Mouse (Mus musculus) limb, embryonic 13.5 days (tissue): ENCODE data around the gene Umad1. TPM values are rescaled to one million over a fixed set of nuclear protein-coding genes. Genes with fewer than 3 reads are reported as not detected.
A peak's percentile ranks its signal among the peaks of the same experiment; 100 is the strongest.
"Not testable (repeated sequence)": the region's sequence is repeated elsewhere in the genome, so short reads cannot be mapped to it uniquely, and the experiment has no call there.

ENCODE experiments used
- ATAC-seq: fragments of 200-750 bp; cut with Nextera tagmentation; 2 replicates; pipeline ENCODE4 v1.8.0; 2017; ENCODE audit warnings: low read depth, moderate number of reproducible peaks, moderate TSS enrichment; ENCODE audit not compliant: low FRiP score
- H3K27ac ChIP-seq: fragments of 300-500 bp; sonication (generic); 2 replicates; pipeline ENCODE4 v1.5.1; 2015; ENCODE audit warnings: inconsistent platforms, mild to moderate bottlenecking, moderate library complexity
- H3K27me3 ChIP-seq: fragments of 300-500 bp; sonication (generic); 2 replicates; pipeline ENCODE4 v1.6.1; 2015; ENCODE audit warnings: mild to moderate bottlenecking, inconsistent platforms
- H3K36me3 ChIP-seq: fragments of 300-500 bp; sonication (generic); 2 replicates; pipeline ENCODE4 v1.6.1; 2015; ENCODE audit warnings: inconsistent platforms, mild to moderate bottlenecking, moderate library complexity
- H3K4me1 ChIP-seq: fragments of 300-500 bp; sonication (generic); 2 replicates; pipeline ENCODE4 v1.6.1; 2015; ENCODE audit warnings: inconsistent platforms
- H3K4me2 ChIP-seq: fragments of 300-500 bp; sonication (generic); replicated peaks from 2 replicates; pipeline ENCODE4 v1.6.1; 2015; ENCODE audit warnings: inconsistent platforms, mild to moderate bottlenecking, moderate library complexity
- H3K4me3 ChIP-seq: fragments of 300-500 bp; sonication (generic); 2 replicates; pipeline ENCODE4 v1.5.1; 2015; ENCODE audit warnings: moderate library complexity, mild to moderate bottlenecking, inconsistent platforms
- H3K9ac ChIP-seq: fragments of 300-500 bp; sonication (generic); 2 replicates; pipeline ENCODE4 v1.6.1; 2015; ENCODE audit warnings: mild to moderate bottlenecking, inconsistent platforms
- H3K9me3 ChIP-seq: fragments of 300-500 bp; sonication (generic); 2 replicates; pipeline ENCODE4 v1.6.1; 2016; ENCODE audit warnings: inconsistent platforms
- WGBS: fragments of 180-500 bp; shearing (Covaris S2); methylation state at CpG from one replicate; pipeline ENCODE4 v1.1.7; 2015; 5-methylcytosine and 5-hydroxymethylcytosine counted together
- polyA plus RNA-seq: library from polyadenylated mRNA; unstranded; fragments of >200 nt; fragmentation: Nextera tagmentation; extraction: Ambion mirVana; gene quantifications from 2 replicates; pipeline ENCODE4 v1.2.1, GENCODE M21; 2015

Gene Umad1
- polyA plus RNA-seq, 1 experiment from 2014 or later = 16.9 TPM

- Histone ChIP-seq H3K4me1 (no peaks in the 10 kb centered on the region), H3K9me3 (no peaks in the 10 kb centered on the region), H3K27me3 (no peaks in the 10 kb centered on the region), H3K9ac (no peak overlapping the region), H3K4me2 (no peak overlapping the region), H3K4me3 (no peak overlapping the region), H3K36me3 (peaks cover 8% of the 10 kb centered on the region; the same call in 1 of the 2 replicates), H3K27ac (no peak overlapping the region)
- ATAC-seq = no peak
- WGBS = 83% methylated on average over 4 of the region's 4 CpGs
These were observed 24.2 kb downstream of the Umad1 start for GRCm38 (mm10) chr6:8283255-8283654.

DNA sequence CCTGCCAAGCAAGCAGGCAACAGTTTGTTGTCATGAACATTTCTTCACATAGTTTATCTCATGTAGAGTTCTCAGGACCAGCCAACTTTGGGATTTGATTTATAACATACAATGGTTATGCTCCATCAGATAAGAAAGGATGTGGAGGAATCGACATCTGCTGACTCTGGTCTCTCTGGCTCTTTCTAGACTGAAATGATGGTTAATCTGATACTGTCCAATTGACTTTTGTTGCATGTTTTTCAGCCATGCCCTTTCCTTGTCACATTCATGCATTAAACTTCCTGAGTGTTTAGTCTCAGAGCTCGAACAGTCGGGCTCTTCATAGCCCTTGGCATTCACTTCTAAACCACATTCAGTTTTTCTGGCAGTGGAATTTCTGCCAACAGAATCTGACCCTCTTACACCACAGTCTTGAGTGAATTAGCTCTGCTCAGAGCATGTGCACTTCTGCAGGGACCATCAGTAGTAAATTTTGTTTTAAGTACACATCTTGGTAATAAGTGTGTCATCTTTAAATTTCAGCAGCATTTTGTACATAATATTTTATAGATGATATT lies 26.4 kb downstream of the Umad1 start:
- peaks cover 5% of the 10 kb centered on the region; the same call in 1 of the 2 replicates for H3K36me3 ChIP-seq
- ATAC-seq = no peak
- H3K9me3 ChIP-seq = no peaks in the 10 kb centered on the region
- no peaks in the 10 kb centered on the region for H3K4me1 ChIP-seq
- H3K4me2 ChIP-seq = no peak overlapping the region
- H3K27ac ChIP-seq = no peak overlapping the region
- no peak overlapping the region for H3K9ac ChIP-seq
- H3K4me3 ChIP-seq = no peak overlapping the region
- WGBS = 75% methylated on average over 3 of the region's 3 CpGs
- no peaks in the 10 kb centered on the region for H3K27me3 ChIP-seq

- H3K9me3 ChIP-seq = no peaks in the 10 kb centered on the region
- no peak overlapping the region for H3K9ac ChIP-seq
- no peak overlapping the region for H3K27ac ChIP-seq
- peaks cover 5% of the 10 kb centered on the region; the same call in 1 of the 2 replicates for H3K36me3 ChIP-seq
- no peak for ATAC-seq
- H3K27me3 ChIP-seq = no peaks in the 10 kb centered on the region
- WGBS = 93% methylated on average over 3 of the region's 3 CpGs
- no peak overlapping the region for H3K4me3 ChIP-seq
- no peaks in the 10 kb centered on the region for H3K4me1 ChIP-seq
- H3K4me2 ChIP-seq = no peak overlapping the region
These were observed 27.1 kb downstream of the Umad1 start for GRCm38 (mm10) chr6:8286146-8286545.

DNA sequence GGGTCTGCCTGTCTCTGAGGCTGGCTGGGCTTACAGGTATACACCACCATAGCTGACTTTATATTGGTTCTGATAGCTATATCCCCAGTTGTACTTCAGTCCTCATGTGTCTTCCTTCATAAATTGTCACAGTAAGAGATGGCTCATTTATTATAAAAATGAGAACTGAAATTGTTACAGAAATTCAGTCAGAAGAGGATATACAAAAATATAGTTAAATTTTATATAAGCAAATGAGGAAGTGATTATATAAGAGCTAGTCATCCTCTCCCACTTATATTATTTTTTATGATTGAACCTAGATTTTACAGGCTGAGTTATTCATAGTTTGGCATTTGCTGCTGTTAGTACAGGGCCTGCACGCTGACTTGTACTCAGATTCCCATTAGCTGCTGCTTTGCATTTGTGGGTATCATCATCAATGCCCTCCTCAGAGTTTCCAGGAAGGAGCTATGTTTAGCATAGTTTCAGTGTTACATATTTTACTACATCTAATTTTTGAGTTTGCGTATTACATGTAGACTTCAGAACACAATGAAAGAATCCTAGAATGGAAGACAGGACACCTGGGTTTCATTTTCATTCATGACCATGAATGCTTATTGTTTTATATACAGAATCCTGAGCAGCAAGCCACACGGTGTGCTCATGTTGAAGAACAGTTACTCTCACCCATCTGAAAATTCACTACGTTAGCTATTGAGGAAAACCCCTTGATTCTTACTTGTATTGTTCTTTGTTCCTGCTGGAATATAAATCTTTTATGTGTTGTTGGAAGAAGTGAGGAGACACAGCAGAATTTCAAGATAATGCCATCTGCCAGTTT lies 29.9 kb downstream of the Umad1 start:
- Histone ChIP-seq H3K4me2 (no peak overlapping the region), H3K27me3 (no peaks in the 10 kb centered on the region), H3K27ac (no peak overlapping the region), H3K9me3 (no peaks in the 10 kb centered on the region), H3K4me1 (0 out of 2 replicates have a peak, but pooled peaks cover 1% of the 10 kb centered on the region), H3K4me3 (no peak overlapping the region), H3K9ac (no peak overlapping the region), H3K36me3 (peaks cover 5% of the 10 kb centered on the region; the same call in 1 of the 2 replicates)
- WGBS = 70% methylated on average over 4 of the region's 4 CpGs
- no peak for ATAC-seq

- H3K4me3 ChIP-seq = no peak overlapping the region
- H3K27me3 ChIP-seq = no peaks in the 10 kb centered on the region
- WGBS = 80% methylated on average over 4 of the region's 4 CpGs
- no peak overlapping the region for H3K4me2 ChIP-seq
- H3K9me3 ChIP-seq = no peaks in the 10 kb centered on the region
- peaks cover 4% of the 10 kb centered on the region; the same call in 1 of the 2 replicates for H3K4me1 ChIP-seq
- no peaks in the 10 kb centered on the region for H3K36me3 ChIP-seq
- no peak overlapping the region for H3K27ac ChIP-seq
- no peak for ATAC-seq
- no peak overlapping the region for H3K9ac ChIP-seq
These were observed 35.1 kb downstream of the Umad1 start for GRCm38 (mm10) chr6:8294048-8294784.

DNA sequence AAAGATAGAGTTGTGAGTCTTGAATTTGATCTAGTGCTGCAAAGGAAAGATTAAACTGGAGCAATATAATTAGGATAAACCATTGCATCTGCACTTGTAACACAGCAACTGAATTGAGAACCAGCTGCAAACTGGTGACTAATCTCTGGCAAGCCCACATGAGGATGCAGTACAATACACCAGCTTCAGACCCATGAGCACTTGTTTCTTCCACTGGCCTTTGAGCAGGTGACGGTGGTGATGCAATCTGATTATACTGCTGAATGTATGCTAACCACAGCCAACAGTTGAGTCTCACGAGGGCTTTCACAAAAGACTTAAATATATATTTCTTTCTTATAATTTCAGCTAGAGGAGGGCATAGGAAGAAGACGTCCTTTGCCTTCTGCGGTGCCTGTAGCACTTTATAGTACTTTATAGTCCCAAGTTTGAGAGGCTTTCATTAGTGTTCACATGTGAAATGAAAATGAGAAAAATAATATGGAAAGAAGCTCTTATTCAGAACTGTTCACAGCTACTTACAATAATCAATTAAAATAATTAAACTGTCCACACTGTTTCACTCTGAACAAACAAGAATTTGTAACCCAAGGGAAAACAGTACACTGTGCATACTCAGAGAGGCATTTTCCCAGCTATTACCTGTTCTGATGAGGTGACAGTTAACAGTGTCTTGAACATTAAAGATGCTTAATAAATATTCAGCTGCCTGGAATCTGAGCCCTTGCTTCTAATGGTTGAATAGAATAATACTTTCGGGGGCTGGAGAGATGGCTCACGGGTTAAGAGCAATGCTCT lies 40.2 kb downstream of the Umad1 start:
- Histone ChIP-seq H3K4me1 (no peaks in the 10 kb centered on the region; the same call in 1 of the 2 replicates), H3K9me3 (no peaks in the 10 kb centered on the region), H3K27me3 (no peaks in the 10 kb centered on the region), H3K36me3 (no peaks in the 10 kb centered on the region), H3K27ac (no peak overlapping the region), H3K4me3 (no peak overlapping the region), H3K9ac (no peak overlapping the region), H3K4me2 (no peak overlapping the region)
- ATAC-seq = no peak
- WGBS = 82% methylated on average over 6 of the region's 6 CpGs

DNA sequence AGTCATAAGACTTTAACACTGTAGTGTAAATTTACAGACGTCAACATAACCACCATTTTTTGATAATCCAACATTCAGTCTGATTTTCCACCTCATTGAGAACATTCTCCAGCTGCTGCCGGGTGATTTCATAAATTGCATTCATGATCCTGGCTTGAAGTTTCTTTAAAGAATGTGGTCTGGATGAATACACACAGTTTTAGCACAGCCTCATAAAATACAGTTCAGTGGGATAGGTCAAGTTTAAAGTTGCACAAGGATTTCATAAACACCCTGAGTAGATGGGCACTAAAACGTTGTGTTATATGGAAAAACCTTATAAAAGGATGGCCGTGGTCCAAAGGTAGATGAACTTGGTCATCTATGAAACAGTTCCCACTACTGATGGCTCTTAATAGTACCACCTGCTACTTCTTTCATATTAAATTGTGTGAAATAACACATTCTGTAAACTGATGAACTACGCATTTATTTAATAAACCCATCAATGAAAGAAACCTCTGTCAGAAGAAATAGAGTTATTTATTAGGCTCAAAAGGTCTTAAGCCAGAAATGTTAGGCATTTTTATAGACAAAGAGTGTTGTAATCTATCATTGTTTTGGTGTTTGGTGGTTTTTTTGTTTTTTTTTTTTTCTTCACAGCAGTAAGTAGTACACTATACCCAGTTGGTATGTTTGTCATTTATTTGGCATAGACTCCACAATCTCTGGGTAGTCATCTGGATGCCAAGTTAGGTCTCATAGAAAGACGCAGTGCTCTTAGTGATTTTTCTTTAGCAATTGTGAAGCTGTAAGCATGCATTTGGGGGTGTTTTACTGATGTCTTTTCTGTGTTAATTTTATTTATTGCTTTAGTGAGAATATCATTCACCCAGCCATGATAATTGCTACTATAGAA lies 49.0 kb downstream of the Umad1 start:
- Histone ChIP-seq H3K36me3 (no peaks in the 10 kb centered on the region), H3K4me3 (no peak overlapping the region), H3K4me2 (no peak overlapping the region), H3K4me1 (peaks cover 13% of the 10 kb centered on the region; the same call in 1 of the 2 replicates), H3K27ac (no peak overlapping the region), H3K9me3 (no peaks in the 10 kb centered on the region), H3K9ac (no peak overlapping the region), H3K27me3 (no peaks in the 10 kb centered on the region)
- 28% methylated on average over 6 of the region's 6 CpGs for WGBS
- ATAC-seq = peak; percentile 92

GRCm38 (mm10) chr6:8312554-8312953 lies 53.5 kb downstream of the Umad1 start:
- H3K27ac ChIP-seq = no peak overlapping the region
- no peak overlapping the region for H3K4me2 ChIP-seq
- no peak overlapping the region for H3K9ac ChIP-seq
- no peaks in the 10 kb centered on the region for H3K9me3 ChIP-seq
- peaks cover 13% of the 10 kb centered on the region; the same call in 1 of the 2 replicates for H3K4me1 ChIP-seq
- no peak overlapping the region for H3K4me3 ChIP-seq
- no peaks in the 10 kb centered on the region for H3K27me3 ChIP-seq
- ATAC-seq = no peak
- WGBS = 93% methylated on average over 2 of the region's 2 CpGs
- H3K36me3 ChIP-seq = no peaks in the 10 kb centered on the region

GRCm38 (mm10) chr6:8316201-8316600 lies 57.1 kb downstream of the Umad1 start:
- no peaks in the 10 kb centered on the region; the same call in 1 of the 2 replicates for H3K9me3 ChIP-seq
- no peaks in the 10 kb centered on the region for H3K27me3 ChIP-seq

DNA sequence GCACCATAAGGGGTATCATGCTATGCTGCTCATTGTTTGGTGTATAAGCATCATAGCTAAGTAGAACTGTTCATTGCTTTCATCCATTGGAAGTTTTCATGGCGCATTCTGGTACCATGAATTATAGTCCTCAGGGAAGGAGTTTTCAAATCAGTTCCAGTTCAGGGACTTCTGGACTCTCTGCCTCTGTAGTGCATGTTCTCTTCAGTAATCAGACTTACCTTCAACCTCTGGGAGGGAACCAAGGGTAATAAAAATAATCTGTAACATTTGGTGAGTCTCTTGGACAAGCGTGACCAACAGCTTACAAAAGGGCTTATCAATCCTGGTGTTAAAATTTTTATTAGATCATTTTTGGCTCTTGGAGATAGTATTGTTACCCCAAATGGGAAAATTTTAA lies 60.5 kb downstream of the Umad1 start:
- no peaks in the 10 kb centered on the region; the same call in 1 of the 2 replicates for H3K9me3 ChIP-seq
- H3K27ac ChIP-seq = no peak overlapping the region
- ATAC-seq = no peak
- H3K4me1 ChIP-seq = no peaks in the 10 kb centered on the region
- H3K27me3 ChIP-seq = no peaks in the 10 kb centered on the region
- no peak overlapping the region for H3K4me3 ChIP-seq
- no peaks in the 10 kb centered on the region for H3K36me3 ChIP-seq
- H3K9ac ChIP-seq = no peak overlapping the region
- WGBS = 81% methylated on average over 2 of the region's 2 CpGs
- H3K4me2 ChIP-seq = no peak overlapping the region

More at GRCm38 (mm10) chr6:8316201-8316600, 57.1 kb downstream of the Umad1 start:
- no peak for ATAC-seq
- Histone ChIP-seq H3K4me2 (no peak overlapping the region), H3K27ac (no peak overlapping the region), H3K4me1 (0 out of 2 replicates have a peak, but pooled peaks cover 2% of the 10 kb centered on the region), H3K9ac (no peak overlapping the region), H3K36me3 (no peaks in the 10 kb centered on the region), H3K4me3 (no peak overlapping the region)

DNA sequence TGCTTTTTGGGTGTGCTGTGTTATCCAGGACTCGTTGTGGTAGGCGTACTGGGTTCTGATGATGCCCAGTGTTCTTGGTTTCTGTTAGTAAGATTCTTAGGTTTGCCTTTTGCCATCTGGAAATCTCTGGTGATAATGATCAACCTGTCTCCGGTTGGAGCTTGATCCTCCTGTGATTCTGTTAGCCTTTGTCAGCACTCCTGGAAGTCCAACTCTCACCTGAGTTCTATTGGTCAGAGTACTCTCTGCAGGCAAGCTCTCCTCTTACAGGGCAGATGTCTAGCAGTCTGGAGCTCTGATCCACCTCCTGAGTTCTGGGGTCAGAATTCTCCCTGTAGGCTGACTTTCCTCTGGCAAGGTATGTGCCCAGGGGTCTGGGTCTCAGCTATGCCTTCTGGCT lies 72.4 kb downstream of the Umad1 start:
- H3K4me3 ChIP-seq, ATAC-seq, H3K27me3 ChIP-seq, H3K4me1 ChIP-seq, H3K9me3 ChIP-seq, H3K36me3 ChIP-seq, H3K27ac ChIP-seq, H3K9ac ChIP-seq, H3K4me2 ChIP-seq: not testable (repeated sequence)
- 93% methylated on average over 3 of the region's 3 CpGs for WGBS
